Mouse (Mus musculus): Measurements from ENCODE around the gene Plekhj1. TPM values are rescaled to one million over a fixed set of nuclear protein-coding genes. Genes with fewer than 3 reads are reported as not detected.
"Not testable (repeated sequence)": the region's sequence is repeated elsewhere in the genome, so short reads cannot be mapped to it uniquely, and the experiment has no call there.

Gene Plekhj1
- total and polyA plus RNA-seq, 2 experiments = 16.0 to 42.2 TPM

DNA sequence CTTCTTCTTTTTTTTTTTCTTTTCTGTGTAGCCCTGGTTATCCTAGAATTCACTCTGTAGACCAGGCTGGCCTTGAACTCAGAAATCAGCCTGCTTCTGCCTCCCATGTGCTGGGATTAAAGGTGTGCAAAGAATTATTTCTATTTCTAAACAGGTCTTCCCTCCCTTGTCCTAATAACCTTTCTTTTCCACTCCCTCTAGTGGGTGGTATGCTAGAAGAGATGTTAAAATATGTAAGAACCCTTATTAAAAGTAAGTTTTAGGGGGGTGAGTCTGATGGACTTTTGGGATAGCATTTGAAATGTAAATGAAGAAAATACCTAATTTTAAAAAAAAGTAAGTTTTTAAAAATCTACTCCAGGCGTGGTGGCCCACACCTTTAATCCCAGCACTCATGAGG, 24.9 kb upstream of the Plekhj1 start:
- H3K4me3 ChIP-seq (ENCODE audit: insufficient read depth, low read depth, low read length) = no peak overlapping the region
- H3K4me1 ChIP-seq (ENCODE audit: control insufficient read depth, insufficient read depth, low read length) = peaks cover 22% of the 10 kb centered on the region
- TF ChIP-seq CTCF (IDR thresholded peaks at IDR 0.05; ENCODE audit: low read depth, low read length) = no peak
- no peak for TF ChIP-seq POLR2A (IDR thresholded peaks at IDR 0.05; ENCODE audit: extremely low read depth, insufficient read depth, low read length)
- peaks cover 16% of the 10 kb centered on the region; the same call in 1 of the 2 replicates for H3K79me2 ChIP-seq (ENCODE audit: control insufficient read depth, insufficient read depth, low read length)
- H3K9ac ChIP-seq (ENCODE audit: low read depth, low read length) = no peak overlapping the region
- WGBS = 94% methylated on average over 1 of the region's 1 CpGs
- H3K27me3 ChIP-seq (ENCODE audit: control insufficient read depth, insufficient read depth, low read length) = no peaks in the 10 kb centered on the region
- H3K27ac ChIP-seq (replicated peaks; ENCODE audit: insufficient read depth, low read depth, low read length) = no peak overlapping the region
- DNase-seq (ENCODE audit: extremely low read depth, low read depth, low spot score) = peak; percentile 17
- no peaks in the 10 kb centered on the region for H3K36me3 ChIP-seq (ENCODE audit: control insufficient read depth, insufficient read depth, low read length)

DNA sequence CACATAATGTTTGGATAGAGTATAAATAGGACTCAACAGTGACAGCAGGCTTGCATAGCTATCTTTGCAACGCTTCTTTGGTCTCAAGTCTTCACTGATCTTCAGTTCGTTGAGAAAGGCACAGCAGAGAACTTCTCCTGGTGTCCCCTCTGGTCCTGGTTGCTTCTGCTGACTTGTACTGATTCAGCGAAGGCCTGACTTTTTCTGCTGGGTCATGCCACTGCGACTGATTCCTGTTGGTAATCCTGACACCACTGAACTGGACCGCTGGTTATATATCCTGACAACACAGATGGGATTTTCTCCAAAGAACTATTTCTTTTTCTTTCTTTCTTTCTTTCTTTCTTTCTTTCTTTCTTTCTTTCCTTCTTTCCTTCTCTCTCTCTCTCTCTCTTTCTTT, 24.1 kb upstream of the Plekhj1 start:
- WGBS = 85% methylated on average over 5 of the region's 5 CpGs
- no peak for TF ChIP-seq CTCF (IDR thresholded peaks at IDR 0.05; ENCODE audit: low read depth, low read length)
- no peak for TF ChIP-seq POLR2A (IDR thresholded peaks at IDR 0.05; ENCODE audit: extremely low read depth, insufficient read depth, low read length)
- Histone ChIP-seq H3K4me1 (ENCODE audit: control insufficient read depth, insufficient read depth, low read length) (peaks cover 16% of the 10 kb centered on the region), H3K27ac (replicated peaks; ENCODE audit: insufficient read depth, low read depth, low read length) (no peak overlapping the region), H3K9ac (ENCODE audit: low read depth, low read length) (no peak overlapping the region), H3K27me3 (ENCODE audit: control insufficient read depth, insufficient read depth, low read length) (no peaks in the 10 kb centered on the region), H3K79me2 (ENCODE audit: control insufficient read depth, insufficient read depth, low read length) (peaks cover 10% of the 10 kb centered on the region; the same call in 1 of the 2 replicates), H3K4me3 (ENCODE audit: insufficient read depth, low read depth, low read length) (no peak overlapping the region), H3K36me3 (ENCODE audit: control insufficient read depth, insufficient read depth, low read length) (no peaks in the 10 kb centered on the region)
- DNase-seq (ENCODE audit: extremely low read depth, low read depth, low spot score) = no peak

DNA sequence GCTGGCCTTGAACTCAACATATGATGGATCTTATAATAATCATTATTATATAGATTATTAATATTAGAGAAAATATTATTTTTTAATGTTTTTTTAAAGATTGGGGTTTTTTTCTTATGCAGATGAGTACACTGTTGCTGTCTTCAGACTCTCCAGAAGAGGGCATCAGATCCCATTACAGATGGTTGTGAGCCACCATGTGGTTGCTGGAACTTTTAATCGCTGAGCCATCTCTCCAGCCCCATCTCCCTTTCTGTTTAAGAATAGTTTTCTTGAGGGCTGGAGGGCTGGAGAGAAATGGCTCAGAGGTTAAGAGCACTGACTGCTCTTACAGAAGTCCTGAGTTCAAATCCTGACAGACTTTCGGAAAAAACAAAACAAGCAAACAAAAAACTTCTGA, 23.6 kb upstream of the Plekhj1 start:
- 45% methylated on average over 2 of the region's 2 CpGs for WGBS
- H3K79me2 ChIP-seq (ENCODE audit: control insufficient read depth, insufficient read depth, low read length) = peaks cover 4% of the 10 kb centered on the region; the same call in 1 of the 2 replicates
- peaks cover 16% of the 10 kb centered on the region for H3K4me1 ChIP-seq (ENCODE audit: control insufficient read depth, insufficient read depth, low read length)
- no peak overlapping the region for H3K9ac ChIP-seq (ENCODE audit: low read depth, low read length)
- TF ChIP-seq CTCF (IDR thresholded peaks at IDR 0.05; ENCODE audit: low read depth, low read length) (0 out of 2 replicates have a peak, but pooled peaks have one; percentile 13), POLR2A (IDR thresholded peaks at IDR 0.05; ENCODE audit: extremely low read depth, insufficient read depth, low read length) (no peak)
- no peaks in the 10 kb centered on the region for H3K27me3 ChIP-seq (ENCODE audit: control insufficient read depth, insufficient read depth, low read length)
- no peaks in the 10 kb centered on the region for H3K36me3 ChIP-seq (ENCODE audit: control insufficient read depth, insufficient read depth, low read length)
- no peak overlapping the region for H3K4me3 ChIP-seq (ENCODE audit: insufficient read depth, low read depth, low read length)
- H3K27ac ChIP-seq (replicated peaks; ENCODE audit: insufficient read depth, low read depth, low read length) = no peak overlapping the region
- peak; percentile 31 for DNase-seq (ENCODE audit: extremely low read depth, low read depth, low spot score)

DNA sequence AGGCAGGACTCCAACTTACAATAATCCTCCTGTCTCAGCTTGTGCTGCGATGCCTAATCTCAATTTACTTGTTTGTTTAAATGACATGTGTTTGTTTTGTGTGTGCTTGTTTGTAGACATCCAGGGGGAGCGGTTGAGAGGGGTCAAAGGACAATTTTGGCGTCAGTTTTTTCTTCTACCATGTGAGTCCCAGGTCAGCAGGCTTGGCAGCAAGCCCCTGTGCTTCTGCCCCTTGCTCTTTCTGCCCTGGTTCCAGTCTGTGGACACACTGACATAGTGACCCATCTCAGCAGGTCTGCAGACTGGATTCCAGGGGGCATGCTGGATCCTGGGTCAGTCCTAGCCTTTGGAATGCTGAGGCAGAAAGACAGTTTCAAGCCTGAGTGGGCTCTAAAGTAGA, 21.0 kb upstream of the Plekhj1 start:
- Histone ChIP-seq H3K27ac (replicated peaks; ENCODE audit: insufficient read depth, low read depth, low read length) (peak overlapping the region; percentile 65), H3K9ac (ENCODE audit: low read depth, low read length) (no peak overlapping the region), H3K27me3 (ENCODE audit: control insufficient read depth, insufficient read depth, low read length) (no peaks in the 10 kb centered on the region), H3K79me2 (ENCODE audit: control insufficient read depth, insufficient read depth, low read length) (no peaks in the 10 kb centered on the region), H3K4me1 (ENCODE audit: control insufficient read depth, insufficient read depth, low read length) (peaks cover 12% of the 10 kb centered on the region), H3K4me3 (ENCODE audit: insufficient read depth, low read depth, low read length) (no peak overlapping the region), H3K36me3 (ENCODE audit: control insufficient read depth, insufficient read depth, low read length) (no peaks in the 10 kb centered on the region)
- peak; percentile 98 for DNase-seq (ENCODE audit: extremely low read depth, low read depth, low spot score)
- no peak for TF ChIP-seq CTCF (IDR thresholded peaks at IDR 0.05; ENCODE audit: low read depth, low read length)
- no peak for TF ChIP-seq POLR2A (IDR thresholded peaks at IDR 0.05; ENCODE audit: extremely low read depth, insufficient read depth, low read length)
- 10% methylated on average over 3 of the region's 3 CpGs for WGBS

DNA sequence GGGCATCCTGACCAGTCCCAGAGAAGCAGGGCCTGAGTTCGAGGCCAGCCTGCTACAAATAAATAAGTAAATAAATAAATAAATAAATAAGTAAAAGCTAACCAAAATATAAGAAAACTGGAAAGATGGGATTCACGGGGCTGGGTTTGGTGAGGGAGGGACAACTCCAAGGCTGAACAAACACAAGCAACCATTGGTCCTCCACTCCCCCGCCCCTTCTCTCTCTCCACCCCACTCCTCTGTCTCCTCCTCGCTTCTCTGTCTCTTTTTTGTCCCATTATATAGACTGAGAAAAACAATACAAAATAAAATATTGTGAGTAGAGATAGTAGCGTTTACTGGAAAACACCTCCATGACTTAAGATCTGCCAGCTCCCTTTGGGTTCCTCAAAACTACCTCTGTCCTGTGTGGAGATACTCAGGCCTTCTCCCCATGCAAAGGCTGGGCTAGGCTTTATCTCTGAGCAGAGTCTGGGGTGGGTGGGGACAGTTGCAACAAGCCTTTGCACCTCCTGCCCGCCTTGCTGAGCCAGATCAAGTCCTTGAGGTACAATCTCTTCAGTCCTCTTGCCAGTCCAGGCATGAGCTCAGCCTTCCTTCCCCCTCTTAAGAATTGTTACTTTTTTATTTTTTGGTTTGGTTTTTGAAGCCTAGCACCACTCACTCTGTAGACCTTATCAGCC, 20.3 kb upstream of the Plekhj1 start:
- TF ChIP-seq CTCF (IDR thresholded peaks at IDR 0.05; ENCODE audit: low read depth, low read length) (no peak), POLR2A (IDR thresholded peaks at IDR 0.05; ENCODE audit: extremely low read depth, insufficient read depth, low read length) (no peak)
- 43% methylated on average over 6 of the region's 6 CpGs for WGBS
- H3K27ac ChIP-seq (replicated peaks; ENCODE audit: insufficient read depth, low read depth, low read length) = peak overlapping the region; percentile 65
- DNase-seq (ENCODE audit: extremely low read depth, low read depth, low spot score) = peak; percentile 70
- no peak overlapping the region for H3K4me3 ChIP-seq (ENCODE audit: insufficient read depth, low read depth, low read length)
- peaks cover 7% of the 10 kb centered on the region; the same call in 1 of the 2 replicates for H3K4me1 ChIP-seq (ENCODE audit: control insufficient read depth, insufficient read depth, low read length)
- no peaks in the 10 kb centered on the region for H3K79me2 ChIP-seq (ENCODE audit: control insufficient read depth, insufficient read depth, low read length)
- no peaks in the 10 kb centered on the region for H3K36me3 ChIP-seq (ENCODE audit: control insufficient read depth, insufficient read depth, low read length)
- H3K27me3 ChIP-seq (ENCODE audit: control insufficient read depth, insufficient read depth, low read length) = no peaks in the 10 kb centered on the region
- no peak overlapping the region for H3K9ac ChIP-seq (ENCODE audit: low read depth, low read length)

DNA sequence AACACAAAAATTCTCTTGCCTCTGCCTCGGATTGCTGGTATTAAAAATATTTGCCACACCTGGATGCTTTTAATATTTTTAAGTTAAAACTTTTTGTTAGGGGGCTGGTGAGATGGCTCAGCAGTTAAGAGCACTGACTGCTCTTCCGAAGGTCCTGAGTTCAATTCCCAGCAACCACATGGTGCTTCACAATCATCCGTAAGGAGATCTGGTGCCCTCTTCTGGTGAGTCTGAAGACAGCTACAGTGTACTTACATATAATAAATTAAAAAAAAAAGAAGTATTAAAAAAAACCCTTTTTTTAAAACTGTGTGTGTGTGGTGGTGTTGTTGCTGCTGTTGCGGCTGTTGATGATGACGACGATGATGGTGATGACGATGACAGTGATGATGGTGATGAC, 19.5 kb upstream of the Plekhj1 start:
- H3K27me3 ChIP-seq (ENCODE audit: control insufficient read depth, insufficient read depth, low read length); H3K4me3 ChIP-seq (ENCODE audit: insufficient read depth, low read depth, low read length); H3K36me3 ChIP-seq (ENCODE audit: control insufficient read depth, insufficient read depth, low read length); H3K79me2 ChIP-seq (ENCODE audit: control insufficient read depth, insufficient read depth, low read length); H3K27ac ChIP-seq (replicated peaks; ENCODE audit: insufficient read depth, low read depth, low read length); H3K9ac ChIP-seq (ENCODE audit: low read depth, low read length); H3K4me1 ChIP-seq (ENCODE audit: control insufficient read depth, insufficient read depth, low read length): not testable (repeated sequence)
- WGBS = 89% methylated on average over 7 of the region's 7 CpGs
- peak; percentile 44 for DNase-seq (ENCODE audit: extremely low read depth, low read depth, low spot score)
